Mouse (Mus musculus): Measurements from ENCODE around the gene Bik.

- no peak for TF ChIP-seq CTCF (IDR thresholded peaks at IDR 0.05; ENCODE audit: insufficient read depth, low read length)
- TF ChIP-seq POLR2A (IDR thresholded peaks at IDR 0.05; ENCODE audit: borderline replicate concordance, extremely low read depth, low read depth, low read length): no peak
These were observed 44.0 kb downstream of the Bik start for GRCm38 (mm10) chr15:83570641-83571040.

All from lung, adult 2 months (tissue).